Mouse (Mus musculus): ENCODE results near the gene Arv1. TPM values are rescaled to one million over a fixed set of nuclear protein-coding genes. Genes with fewer than 3 reads are reported as not detected.

Arv1 gene
- polyA plus RNA-seq, 1 experiment from 2014 or later = 27.9 TPM

DNA sequence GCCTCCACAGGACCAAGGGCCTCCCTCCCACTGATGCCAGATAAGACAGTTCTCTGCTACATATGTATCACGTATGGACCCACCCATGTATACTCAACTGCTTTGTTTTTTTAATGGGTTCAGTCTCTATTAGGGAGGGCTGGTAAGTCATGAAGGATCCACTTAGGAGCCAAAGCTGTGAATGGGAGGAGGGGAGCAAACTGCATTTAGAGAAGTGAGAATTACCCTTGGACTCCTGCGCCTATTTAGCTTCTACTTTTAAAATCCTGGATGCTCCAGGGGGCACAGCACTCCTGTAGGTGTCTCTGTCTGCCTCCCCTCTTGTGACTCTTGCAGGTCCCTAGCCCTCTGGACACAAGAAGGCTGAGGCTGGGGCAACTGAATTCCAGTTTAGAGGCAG lies 34.2 kb downstream of the Arv1 start:
- peaks cover 12% of the 10 kb centered on the region; the same call in 1 of the 2 replicates for H3K4me1 ChIP-seq (ENCODE audit: control insufficient read depth, insufficient read depth, low read length)
- no peaks in the 10 kb centered on the region for H3K27me3 ChIP-seq (ENCODE audit: control insufficient read depth, insufficient read depth, low read length)
- WGBS = 77% methylated on average over 2 of the region's 2 CpGs
- no peak overlapping the region for H3K27ac ChIP-seq (ENCODE audit: low read length)
- no peak overlapping the region for H3K9ac ChIP-seq (replicated peaks; ENCODE audit: low read depth, low read length)
- no peaks in the 10 kb centered on the region for H3K36me3 ChIP-seq (ENCODE audit: control insufficient read depth, insufficient read depth, low read length)
- H3K4me2 ChIP-seq (replicated peaks; ENCODE audit: low read depth, low read length) = no peak overlapping the region
- H3K9me3 ChIP-seq (ENCODE audit: control insufficient read depth, low read depth, low read length) = no peaks in the 10 kb centered on the region
- H3K4me3 ChIP-seq (ENCODE audit: low read depth, low read length) = no peak overlapping the region
- ATAC-seq (ENCODE audit: insufficient number of reproducible peaks, insufficient read depth, low FRiP score, low read depth) = no peak

DNA sequence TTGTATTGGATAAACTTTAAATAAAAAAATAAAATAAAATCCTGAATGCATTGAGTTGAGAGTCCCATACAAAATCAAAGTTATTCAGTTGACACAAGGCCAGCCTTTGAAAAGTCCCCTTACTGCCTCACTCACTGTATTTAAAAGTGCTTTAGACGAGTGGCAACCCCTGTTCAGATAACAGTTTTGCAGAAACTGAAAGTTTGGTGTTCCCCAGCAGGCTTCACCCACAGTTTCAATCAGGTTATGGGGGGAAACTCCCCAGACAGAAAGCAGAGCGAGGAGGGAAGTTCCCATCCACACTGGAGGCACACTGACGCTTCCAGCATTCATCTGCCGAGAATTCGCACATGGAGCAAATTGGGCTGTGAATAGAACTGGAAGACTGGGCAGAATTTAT lies 34.7 kb downstream of the Arv1 start:
- no peak overlapping the region for H3K4me3 ChIP-seq (ENCODE audit: low read depth, low read length)
- no peak for ATAC-seq (ENCODE audit: insufficient number of reproducible peaks, insufficient read depth, low FRiP score, low read depth)
- H3K4me2 ChIP-seq (replicated peaks; ENCODE audit: low read depth, low read length) = no peak overlapping the region
- no peak overlapping the region for H3K27ac ChIP-seq (ENCODE audit: low read length)
- H3K36me3 ChIP-seq (ENCODE audit: control insufficient read depth, insufficient read depth, low read length) = no peaks in the 10 kb centered on the region
- H3K4me1 ChIP-seq (ENCODE audit: control insufficient read depth, insufficient read depth, low read length) = peaks cover 8% of the 10 kb centered on the region; the same call in 1 of the 2 replicates
- H3K27me3 ChIP-seq (ENCODE audit: control insufficient read depth, insufficient read depth, low read length) = no peaks in the 10 kb centered on the region
- no peak overlapping the region for H3K9ac ChIP-seq (replicated peaks; ENCODE audit: low read depth, low read length)
- H3K9me3 ChIP-seq (ENCODE audit: control insufficient read depth, low read depth, low read length) = no peaks in the 10 kb centered on the region
- 74% methylated on average over 5 of the region's 5 CpGs for WGBS

DNA sequence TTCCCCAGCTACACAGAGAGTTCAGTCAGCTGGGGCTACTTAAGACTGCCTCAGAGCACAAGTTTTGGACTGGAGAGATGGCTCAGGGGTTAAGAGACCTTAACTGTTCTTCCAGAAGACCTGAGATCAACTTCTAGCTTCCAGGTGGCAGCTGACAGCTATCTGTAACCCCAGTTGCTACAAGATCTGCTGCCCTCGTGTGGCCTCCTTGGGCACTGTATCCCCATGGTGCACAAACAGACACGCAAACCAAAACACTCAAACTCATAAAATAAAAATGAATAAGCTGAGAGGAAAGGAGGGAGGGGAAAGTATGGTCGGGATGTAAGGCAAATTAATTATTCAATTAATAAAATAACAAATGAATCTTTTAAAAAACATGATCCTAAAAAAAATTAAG lies 36.6 kb downstream of the Arv1 start:
- H3K4me1 ChIP-seq (ENCODE audit: control insufficient read depth, insufficient read depth, low read length) = peaks cover 8% of the 10 kb centered on the region; the same call in 1 of the 2 replicates
- H3K4me3 ChIP-seq (ENCODE audit: low read depth, low read length) = no peak overlapping the region
- H3K9me3 ChIP-seq (ENCODE audit: control insufficient read depth, low read depth, low read length) = no peaks in the 10 kb centered on the region
- no peak overlapping the region for H3K4me2 ChIP-seq (replicated peaks; ENCODE audit: low read depth, low read length)
- no peak overlapping the region for H3K27ac ChIP-seq (ENCODE audit: low read length)
- ATAC-seq (ENCODE audit: insufficient number of reproducible peaks, insufficient read depth, low FRiP score, low read depth) = no peak
- H3K9ac ChIP-seq (replicated peaks; ENCODE audit: low read depth, low read length) = no peak overlapping the region
- no peaks in the 10 kb centered on the region for H3K27me3 ChIP-seq (ENCODE audit: control insufficient read depth, insufficient read depth, low read length)
- WGBS = 49% methylated on average over 3 of the region's 3 CpGs
- no peaks in the 10 kb centered on the region for H3K36me3 ChIP-seq (ENCODE audit: control insufficient read depth, insufficient read depth, low read length)

DNA sequence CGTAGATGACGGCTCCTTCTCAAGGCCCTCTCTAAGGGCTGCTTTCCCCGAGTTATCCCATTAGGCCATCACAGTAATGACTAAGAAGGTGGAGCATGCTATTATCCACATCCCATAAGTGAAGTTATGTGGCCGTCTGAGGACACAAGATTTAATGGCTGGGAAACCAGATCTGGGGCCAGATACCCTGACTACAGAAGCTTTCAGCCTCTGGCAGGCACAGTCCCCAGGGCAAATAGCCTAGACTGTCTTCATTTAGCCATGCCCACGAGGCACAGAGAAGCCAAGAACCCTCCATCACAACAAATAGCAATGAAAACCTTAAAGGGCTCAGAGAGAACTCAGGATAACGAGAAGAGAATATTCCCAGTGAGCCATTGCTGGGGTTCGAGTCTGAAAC lies 41.1 kb downstream of the Arv1 start:
- H3K27ac ChIP-seq (ENCODE audit: low read length) = no peak overlapping the region
- no peaks in the 10 kb centered on the region for H3K9me3 ChIP-seq (ENCODE audit: control insufficient read depth, low read depth, low read length)
- H3K27me3 ChIP-seq (ENCODE audit: control insufficient read depth, insufficient read depth, low read length) = no peaks in the 10 kb centered on the region
- H3K9ac ChIP-seq (replicated peaks; ENCODE audit: low read depth, low read length) = no peak overlapping the region
- no peak overlapping the region for H3K4me2 ChIP-seq (replicated peaks; ENCODE audit: low read depth, low read length)
- H3K4me1 ChIP-seq (ENCODE audit: control insufficient read depth, insufficient read depth, low read length) = no peaks in the 10 kb centered on the region
- no peaks in the 10 kb centered on the region for H3K36me3 ChIP-seq (ENCODE audit: control insufficient read depth, insufficient read depth, low read length)
- no peak overlapping the region for H3K4me3 ChIP-seq (ENCODE audit: low read depth, low read length)
- WGBS = 65% methylated on average over 7 of the region's 7 CpGs
- ATAC-seq (ENCODE audit: insufficient number of reproducible peaks, insufficient read depth, low FRiP score, low read depth) = no peak

DNA sequence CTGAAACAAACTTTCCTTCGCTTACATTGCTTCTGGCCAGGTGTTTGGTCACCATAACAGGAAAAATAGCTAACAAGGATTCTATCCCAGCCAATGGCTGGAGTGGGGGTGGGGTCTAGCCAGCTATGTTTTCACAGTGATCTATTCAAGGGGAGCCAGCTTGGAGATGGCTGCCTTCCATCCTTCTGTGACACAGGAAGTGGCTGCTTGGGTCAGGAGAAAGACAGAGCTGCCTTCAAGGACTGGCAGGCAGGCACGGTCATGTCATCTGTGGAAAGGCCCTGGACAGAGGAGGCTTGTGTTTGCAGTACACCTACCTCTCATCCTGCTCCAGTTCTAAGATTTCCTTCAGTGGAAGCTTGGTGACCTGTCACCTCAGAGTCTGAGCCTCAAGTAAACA lies 50.5 kb downstream of the Arv1 start:
- 44% methylated on average over 2 of the region's 2 CpGs for WGBS
- no peak overlapping the region for H3K4me2 ChIP-seq (replicated peaks; ENCODE audit: low read depth, low read length)
- no peak overlapping the region for H3K27ac ChIP-seq (ENCODE audit: low read length)
- H3K9ac ChIP-seq (replicated peaks; ENCODE audit: low read depth, low read length) = no peak overlapping the region
- no peaks in the 10 kb centered on the region for H3K4me1 ChIP-seq (ENCODE audit: control insufficient read depth, insufficient read depth, low read length)
- ATAC-seq (ENCODE audit: insufficient number of reproducible peaks, insufficient read depth, low FRiP score, low read depth) = no peak
- no peaks in the 10 kb centered on the region for H3K9me3 ChIP-seq (ENCODE audit: control insufficient read depth, low read depth, low read length)
- H3K27me3 ChIP-seq (ENCODE audit: control insufficient read depth, insufficient read depth, low read length) = no peaks in the 10 kb centered on the region
- no peaks in the 10 kb centered on the region for H3K36me3 ChIP-seq (ENCODE audit: control insufficient read depth, insufficient read depth, low read length)
- no peak overlapping the region for H3K4me3 ChIP-seq (ENCODE audit: low read depth, low read length)

DNA sequence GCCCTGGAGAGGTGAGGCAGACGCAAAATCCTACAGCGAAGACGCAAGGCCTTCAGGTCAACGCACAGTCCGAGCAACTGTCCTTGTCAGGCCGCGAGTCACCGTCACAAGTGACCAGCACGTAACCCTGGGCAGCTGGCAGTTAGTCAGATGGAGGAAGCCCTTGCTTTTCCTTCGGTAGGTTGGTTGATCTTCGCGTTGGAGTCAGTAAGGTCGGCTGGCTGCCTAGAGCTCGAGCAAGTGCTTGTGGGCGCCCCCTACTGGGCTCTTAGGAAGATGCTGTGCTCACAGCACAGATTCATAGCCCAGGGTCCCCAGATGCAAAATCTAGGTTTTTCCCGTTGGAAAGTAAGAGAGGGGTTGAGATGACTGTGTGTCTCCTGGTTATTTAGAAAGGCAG lies 53.8 kb downstream of the Arv1 start:
- no peak for ATAC-seq (ENCODE audit: insufficient number of reproducible peaks, insufficient read depth, low FRiP score, low read depth)
- Histone ChIP-seq H3K4me1 (ENCODE audit: control insufficient read depth, insufficient read depth, low read length) (no peaks in the 10 kb centered on the region), H3K4me3 (ENCODE audit: low read depth, low read length) (no peak overlapping the region)

DNA sequence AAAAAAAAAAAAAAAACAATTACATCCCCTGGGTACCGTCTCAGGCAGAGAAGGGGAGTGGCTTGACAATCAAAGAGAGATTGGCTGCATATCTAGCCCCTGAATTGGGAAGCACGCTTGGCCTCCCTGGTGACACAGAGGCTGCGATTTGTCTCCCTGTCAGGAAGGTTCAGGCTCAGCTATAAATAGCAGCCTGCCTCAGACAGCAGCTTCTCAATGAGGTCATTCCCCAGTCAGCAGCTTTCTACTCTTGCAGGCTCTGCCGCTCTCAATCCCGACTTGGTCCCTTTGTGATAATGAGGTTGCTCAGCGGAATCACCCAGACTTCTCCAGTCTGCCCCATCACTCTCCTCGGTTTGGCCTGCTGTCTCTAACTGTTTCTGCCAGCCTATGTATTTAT lies 58.3 kb downstream of the Arv1 start:
- H3K4me2 ChIP-seq (replicated peaks; ENCODE audit: low read depth, low read length) = no peak overlapping the region
- no peaks in the 10 kb centered on the region for H3K27me3 ChIP-seq (ENCODE audit: control insufficient read depth, insufficient read depth, low read length)
- no peak overlapping the region for H3K27ac ChIP-seq (ENCODE audit: low read length)
- no peak overlapping the region for H3K9ac ChIP-seq (replicated peaks; ENCODE audit: low read depth, low read length)
- H3K9me3 ChIP-seq (ENCODE audit: control insufficient read depth, low read depth, low read length) = no peaks in the 10 kb centered on the region
- H3K4me3 ChIP-seq (ENCODE audit: low read depth, low read length) = no peak overlapping the region
- no peaks in the 10 kb centered on the region for H3K36me3 ChIP-seq (ENCODE audit: control insufficient read depth, insufficient read depth, low read length)
- peaks cover 4% of the 10 kb centered on the region; the same call in 1 of the 2 replicates for H3K4me1 ChIP-seq (ENCODE audit: control insufficient read depth, insufficient read depth, low read length)
- WGBS = 5% methylated on average over 7 of the region's 7 CpGs
- ATAC-seq (ENCODE audit: insufficient number of reproducible peaks, insufficient read depth, low FRiP score, low read depth) = peak; percentile 51; the same call in 1 of the 2 replicates

More for the DNA sequence above, 53.8 kb downstream of the Arv1 start:
- no peaks in the 10 kb centered on the region for H3K36me3 ChIP-seq (ENCODE audit: control insufficient read depth, insufficient read depth, low read length)
- H3K27me3 ChIP-seq (ENCODE audit: control insufficient read depth, insufficient read depth, low read length) = no peaks in the 10 kb centered on the region
- H3K4me2 ChIP-seq (replicated peaks; ENCODE audit: low read depth, low read length) = peak overlapping the region; percentile 29; the same call in 1 of the 2 replicates
- H3K9ac ChIP-seq (replicated peaks; ENCODE audit: low read depth, low read length) = no peak overlapping the region
- H3K27ac ChIP-seq (ENCODE audit: low read length) = no peak overlapping the region
- no peaks in the 10 kb centered on the region for H3K9me3 ChIP-seq (ENCODE audit: control insufficient read depth, low read depth, low read length)
- WGBS = 14% methylated on average over 16 of the region's 16 CpGs

DNA sequence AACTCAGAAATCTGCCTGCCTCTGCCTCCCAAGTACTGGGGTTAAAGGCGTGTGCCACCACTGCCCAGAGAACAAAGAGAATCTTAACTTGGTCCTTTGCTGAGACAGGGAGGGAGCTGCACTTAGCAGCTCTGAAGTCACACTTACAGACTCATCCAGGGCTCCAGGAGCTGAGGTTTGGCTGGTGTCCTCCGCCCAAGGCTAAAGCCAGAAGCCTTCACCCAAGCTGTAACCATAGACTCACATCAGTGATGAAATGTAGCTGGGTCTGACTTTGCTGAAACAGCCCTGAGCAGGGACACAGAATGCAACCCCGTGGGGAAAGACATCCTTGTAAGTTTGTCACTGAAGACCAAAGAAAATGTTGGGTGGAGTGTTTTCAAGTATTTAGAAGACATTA lies 60.5 kb downstream of the Arv1 start:
- Histone ChIP-seq H3K9me3 (ENCODE audit: control insufficient read depth, low read depth, low read length) (no peaks in the 10 kb centered on the region), H3K4me3 (ENCODE audit: low read depth, low read length) (no peak overlapping the region), H3K36me3 (ENCODE audit: control insufficient read depth, insufficient read depth, low read length) (no peaks in the 10 kb centered on the region), H3K9ac (replicated peaks; ENCODE audit: low read depth, low read length) (no peak overlapping the region), H3K27me3 (ENCODE audit: control insufficient read depth, insufficient read depth, low read length) (no peaks in the 10 kb centered on the region), H3K27ac (ENCODE audit: low read length) (no peak overlapping the region), H3K4me2 (replicated peaks; ENCODE audit: low read depth, low read length) (no peak overlapping the region), H3K4me1 (ENCODE audit: control insufficient read depth, insufficient read depth, low read length) (peaks cover 4% of the 10 kb centered on the region; the same call in 1 of the 2 replicates)
- 72% methylated on average over 3 of the region's 3 CpGs for WGBS
- no peak for ATAC-seq (ENCODE audit: insufficient number of reproducible peaks, insufficient read depth, low FRiP score, low read depth)

DNA sequence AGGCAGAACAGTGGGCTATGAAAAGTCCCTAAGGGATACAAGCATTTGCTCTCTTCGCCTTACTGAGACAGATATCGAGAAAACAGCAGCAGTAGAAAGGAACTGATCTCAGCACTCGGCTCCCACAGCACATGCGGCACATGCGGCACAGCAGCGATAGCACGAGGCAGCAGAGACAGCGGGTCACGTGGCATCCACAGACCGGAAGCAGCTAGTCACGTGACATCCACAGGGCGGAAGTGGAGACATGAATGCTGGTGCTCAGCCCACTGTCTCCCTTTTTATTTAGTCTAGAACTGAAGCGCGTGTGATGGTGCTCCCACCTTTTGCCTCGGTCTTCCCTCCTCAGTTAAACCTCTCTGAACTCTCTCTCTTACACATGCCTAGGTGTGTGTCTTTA lies 61.3 kb downstream of the Arv1 start:
- Histone ChIP-seq H3K27ac (ENCODE audit: low read length) (no peak overlapping the region), H3K9me3 (ENCODE audit: control insufficient read depth, low read depth, low read length) (no peaks in the 10 kb centered on the region), H3K4me3 (ENCODE audit: low read depth, low read length) (no peak overlapping the region), H3K27me3 (ENCODE audit: control insufficient read depth, insufficient read depth, low read length) (no peaks in the 10 kb centered on the region), H3K9ac (replicated peaks; ENCODE audit: low read depth, low read length) (no peak overlapping the region), H3K4me2 (replicated peaks; ENCODE audit: low read depth, low read length) (no peak overlapping the region), H3K4me1 (ENCODE audit: control insufficient read depth, insufficient read depth, low read length) (peaks cover 4% of the 10 kb centered on the region; the same call in 1 of the 2 replicates), H3K36me3 (ENCODE audit: control insufficient read depth, insufficient read depth, low read length) (no peaks in the 10 kb centered on the region)
- ATAC-seq (ENCODE audit: insufficient number of reproducible peaks, insufficient read depth, low FRiP score, low read depth) = no peak
- 88% methylated on average over 15 of the region's 15 CpGs for WGBS

Measured in stomach, embryonic 14.5 days (tissue).